Mouse (Mus musculus): Measurements from ENCODE around the gene Foxn2.
A peak's percentile ranks its signal among the peaks of the same experiment; 100 is the strongest.
"Not testable (repeated sequence)": the region's sequence is repeated elsewhere in the genome, so short reads cannot be mapped to it uniquely, and the experiment has no call there.

The Foxn2 gene

DNA sequence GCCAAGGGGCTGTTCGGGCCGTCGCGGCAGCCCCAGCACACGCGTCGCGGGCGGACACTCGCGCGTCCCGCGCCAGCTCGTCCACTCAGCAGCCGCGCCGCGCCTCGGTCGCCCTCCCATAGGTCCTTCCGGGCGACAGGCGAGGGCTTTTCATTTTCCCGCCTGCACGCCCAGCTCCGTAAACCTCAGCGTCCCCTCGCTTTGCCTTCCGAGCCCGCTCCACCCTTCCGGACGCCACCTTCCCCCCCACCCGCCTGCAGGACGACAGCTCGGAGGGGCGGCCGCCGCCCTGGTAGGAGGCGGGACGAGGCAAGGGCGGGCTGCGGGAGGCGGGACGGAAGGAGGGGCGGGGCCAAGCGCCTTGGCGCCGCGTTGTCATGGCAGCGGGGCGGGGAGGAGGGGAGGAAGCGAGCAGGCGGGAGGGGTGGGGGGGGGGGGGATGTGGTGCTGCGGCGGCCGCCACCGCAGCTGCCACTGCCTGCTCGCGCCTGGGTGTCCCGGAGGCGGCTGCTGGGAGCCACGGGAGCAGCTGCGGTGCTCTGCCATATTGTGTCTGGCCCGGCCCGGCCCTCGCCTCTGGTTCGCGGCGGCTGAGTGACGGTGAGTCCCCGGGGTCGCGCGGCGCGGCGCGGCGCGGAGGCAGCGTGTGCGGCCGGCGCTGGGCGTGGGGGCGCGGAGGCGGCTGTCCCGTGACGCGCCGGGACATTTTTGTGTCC lies at the start of gene Foxn2:
TSS of gene Foxn2 (plus strand) at position 427 of the 716 bp plus-strand sequence.
- DNase-seq (ENCODE audit: low spot score in 2 of 2) = peak; percentile 89 to 94

DNA sequence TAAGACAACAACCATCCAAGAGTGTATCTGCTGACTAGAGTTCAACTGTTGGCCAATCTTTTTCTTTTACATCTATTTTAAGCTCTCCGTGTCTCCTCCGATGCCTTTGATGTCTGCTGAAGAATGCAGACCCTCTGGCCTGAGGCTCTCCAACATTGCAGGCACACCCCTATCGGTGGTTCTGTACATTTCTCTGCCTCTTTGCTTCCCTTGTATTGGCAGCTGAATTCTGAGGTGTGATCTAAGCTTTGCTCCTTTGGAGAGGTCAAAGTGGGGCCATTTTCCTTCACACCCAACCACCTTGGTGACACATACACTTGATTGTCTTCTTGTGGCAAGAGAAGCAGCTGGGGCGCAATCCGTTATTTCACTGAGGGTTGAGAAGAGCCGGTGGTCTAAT lies 43.0 kb upstream of the Foxn2 start:
- DNase-seq (ENCODE audit: low spot score in 2 of 2) = no peak

DNA sequence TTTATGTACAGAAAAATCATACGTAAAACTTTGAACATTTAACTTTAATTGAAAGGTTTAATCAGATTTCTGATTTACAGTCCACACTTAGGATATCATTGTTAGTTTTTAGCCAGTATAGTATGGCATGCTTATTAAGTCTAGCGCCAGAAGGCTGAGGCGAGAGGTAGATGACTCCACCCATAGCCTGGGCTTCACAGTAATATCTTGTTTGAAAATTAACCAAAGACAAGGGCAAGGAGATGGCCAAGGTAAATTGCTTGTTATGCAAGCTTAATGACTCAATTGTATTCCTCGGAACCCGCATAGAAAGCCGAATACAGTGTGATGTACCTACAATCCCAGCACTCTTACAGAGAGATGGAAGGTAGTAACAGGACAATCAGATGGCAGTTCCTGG lies 42.4 kb upstream of the Foxn2 start:
- DNase-seq (ENCODE audit: low spot score in 2 of 2) = no peak

DNA sequence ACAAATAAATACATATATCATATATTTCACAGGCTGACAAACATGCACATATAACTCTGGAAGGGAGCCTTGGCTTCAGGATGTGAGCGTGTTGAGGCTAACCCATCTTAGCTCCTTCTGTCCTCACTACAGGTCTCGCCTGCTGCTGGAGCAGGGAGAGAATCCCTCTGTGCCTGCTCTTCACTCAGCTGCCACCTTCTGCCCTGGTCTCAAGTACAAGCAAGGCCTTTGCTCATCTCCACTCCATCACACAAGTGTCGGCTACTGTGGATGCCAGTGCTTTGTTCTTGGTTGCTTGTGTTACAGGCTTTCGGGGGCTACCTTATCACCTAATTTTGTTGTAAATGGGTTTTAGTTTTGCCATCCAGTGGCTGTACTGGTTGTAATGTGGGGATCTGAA lies 41.7 kb upstream of the Foxn2 start:
- no peak for DNase-seq (ENCODE audit: low spot score in 2 of 2)

DNA sequence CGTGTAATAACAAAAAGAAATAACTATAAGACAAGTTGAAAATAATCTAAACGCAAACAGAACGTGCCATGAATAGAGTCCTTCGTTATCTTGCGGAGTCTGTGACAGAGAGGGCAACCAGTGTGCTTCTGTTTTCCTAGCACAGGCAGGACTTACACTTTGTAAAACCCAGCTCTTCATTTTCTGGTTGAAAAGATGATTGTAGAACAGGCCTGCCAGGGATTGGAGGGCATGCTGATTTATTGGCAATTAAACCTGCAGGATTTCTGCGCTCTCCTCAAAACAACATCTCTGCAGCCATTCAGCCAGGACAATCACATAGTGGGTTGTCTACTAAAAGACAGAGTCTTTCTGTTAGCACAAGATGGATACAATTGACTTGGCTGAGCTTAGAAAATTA lies 40.4 kb upstream of the Foxn2 start:
- no peak for DNase-seq (ENCODE audit: low spot score in 2 of 2)

DNA sequence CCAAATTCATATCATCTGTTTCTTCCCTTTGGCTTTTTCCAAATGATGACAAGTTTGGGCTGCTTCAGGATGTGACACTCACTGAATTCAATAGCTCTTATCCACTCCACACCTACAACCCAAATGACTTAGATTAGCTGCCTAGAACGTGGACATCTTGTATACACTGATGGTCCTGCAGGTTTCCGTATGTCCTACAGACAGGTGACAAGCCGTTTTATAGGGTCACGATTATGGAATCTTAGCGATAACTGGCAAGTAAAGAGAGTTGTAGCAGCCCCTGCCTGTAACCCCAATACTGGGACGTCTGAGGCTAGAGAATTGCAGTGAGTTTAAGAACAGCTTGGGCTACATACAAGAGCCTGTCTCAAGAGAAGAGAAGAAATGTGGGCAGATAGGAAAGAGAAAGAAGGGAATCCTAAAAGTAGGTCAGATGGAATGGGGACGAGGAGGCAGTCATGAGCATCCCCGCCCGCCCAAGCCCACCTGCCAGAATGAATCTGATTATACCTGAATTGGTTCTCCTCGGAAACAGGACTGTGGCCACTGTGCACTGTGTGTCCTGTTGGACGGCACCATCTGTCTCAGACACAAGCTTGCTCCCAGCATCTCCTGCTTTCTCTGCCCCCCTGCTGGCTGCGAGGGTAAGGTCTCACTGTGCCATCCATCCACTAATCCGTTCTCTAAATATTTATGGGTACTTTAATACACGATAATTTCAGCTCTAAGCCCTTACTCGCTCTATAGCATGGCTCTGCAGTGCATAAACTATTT lies 39.6 kb upstream of the Foxn2 start:
- no peak for DNase-seq (ENCODE audit: low spot score in 2 of 2)

DNA sequence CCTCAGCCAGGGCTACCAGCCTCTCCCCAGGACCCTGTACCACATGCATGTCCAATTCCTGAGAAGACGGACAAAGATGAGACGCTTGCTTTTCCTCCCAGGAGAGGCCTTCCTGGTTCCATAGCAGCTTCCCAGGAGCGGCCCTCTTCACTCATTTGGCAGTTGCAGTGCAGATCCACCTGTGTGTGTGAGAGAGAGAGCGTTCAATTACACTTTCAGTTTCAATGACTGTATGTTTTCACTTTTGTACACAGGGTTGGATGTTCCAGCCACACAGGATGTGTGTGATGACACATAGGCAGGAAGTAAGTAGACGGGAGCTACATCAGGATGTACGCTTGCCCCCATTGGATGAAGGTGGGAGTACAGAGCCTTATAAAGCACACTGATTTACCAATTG lies 37.2 kb upstream of the Foxn2 start:
- DNase-seq (ENCODE audit: low spot score in 2 of 2) = no peak

DNA sequence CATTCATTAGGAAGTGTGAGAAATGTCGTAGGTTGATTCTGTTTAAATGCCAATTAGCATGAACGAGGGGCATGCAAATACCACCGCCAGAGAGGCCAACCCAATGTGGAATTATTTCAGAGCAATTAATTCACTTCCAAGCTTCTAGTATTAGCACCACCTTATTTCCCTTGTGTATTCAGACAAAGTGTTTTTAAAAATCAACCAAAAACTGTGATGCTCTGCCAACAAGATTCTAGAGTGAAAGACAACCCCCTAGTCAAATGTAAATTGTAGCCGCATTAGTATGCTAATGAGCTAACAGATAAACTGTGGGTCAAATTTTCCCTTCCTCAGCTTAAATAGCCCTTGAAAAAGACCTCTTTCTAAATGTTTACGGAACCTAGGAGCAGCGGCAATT lies 36.0 kb upstream of the Foxn2 start:
- no peak for DNase-seq (ENCODE audit: low spot score in 2 of 2)

DNA sequence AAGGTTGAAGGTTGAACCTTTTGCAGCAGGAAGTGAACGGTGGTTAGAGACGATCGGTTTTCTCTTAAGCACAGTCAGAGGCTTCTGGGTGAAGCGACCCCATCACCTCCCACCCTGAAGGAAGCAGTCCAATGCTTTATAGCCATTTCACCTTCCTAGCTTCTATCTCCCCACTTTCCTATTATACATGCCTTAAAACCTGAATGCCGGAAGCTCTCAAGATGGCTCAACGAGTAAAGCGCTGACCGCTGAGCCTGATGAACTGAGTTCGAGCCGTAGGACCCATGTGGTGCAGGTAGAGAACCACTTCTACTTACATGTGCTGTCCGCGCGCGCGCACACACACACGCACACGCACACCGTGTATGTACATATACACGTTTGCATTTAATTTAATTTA lies 35.4 kb upstream of the Foxn2 start:
- DNase-seq (ENCODE audit: low spot score in 2 of 2) = no peak

DNA sequence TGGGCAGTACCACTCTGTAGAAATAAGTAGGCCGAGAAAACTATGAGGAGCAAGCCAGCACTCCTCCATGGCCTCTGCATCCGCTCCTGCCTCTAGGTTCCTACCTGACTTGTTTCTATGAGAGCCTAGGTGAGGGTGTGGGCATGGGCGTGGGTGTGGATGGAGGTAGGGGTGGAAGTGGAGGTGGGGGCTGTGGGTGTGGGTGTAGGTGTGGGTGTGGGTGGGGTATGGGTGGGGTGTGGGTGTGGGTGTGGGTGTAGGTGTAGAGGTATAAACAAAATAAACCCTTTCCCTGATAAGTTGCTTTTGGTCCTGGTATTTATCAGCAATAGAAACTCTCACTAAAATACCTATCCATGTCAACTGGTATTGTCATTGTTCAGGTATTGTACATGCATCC lies 30.8 kb upstream of the Foxn2 start:
- no peak for DNase-seq (ENCODE audit: low spot score in 2 of 2)

DNA sequence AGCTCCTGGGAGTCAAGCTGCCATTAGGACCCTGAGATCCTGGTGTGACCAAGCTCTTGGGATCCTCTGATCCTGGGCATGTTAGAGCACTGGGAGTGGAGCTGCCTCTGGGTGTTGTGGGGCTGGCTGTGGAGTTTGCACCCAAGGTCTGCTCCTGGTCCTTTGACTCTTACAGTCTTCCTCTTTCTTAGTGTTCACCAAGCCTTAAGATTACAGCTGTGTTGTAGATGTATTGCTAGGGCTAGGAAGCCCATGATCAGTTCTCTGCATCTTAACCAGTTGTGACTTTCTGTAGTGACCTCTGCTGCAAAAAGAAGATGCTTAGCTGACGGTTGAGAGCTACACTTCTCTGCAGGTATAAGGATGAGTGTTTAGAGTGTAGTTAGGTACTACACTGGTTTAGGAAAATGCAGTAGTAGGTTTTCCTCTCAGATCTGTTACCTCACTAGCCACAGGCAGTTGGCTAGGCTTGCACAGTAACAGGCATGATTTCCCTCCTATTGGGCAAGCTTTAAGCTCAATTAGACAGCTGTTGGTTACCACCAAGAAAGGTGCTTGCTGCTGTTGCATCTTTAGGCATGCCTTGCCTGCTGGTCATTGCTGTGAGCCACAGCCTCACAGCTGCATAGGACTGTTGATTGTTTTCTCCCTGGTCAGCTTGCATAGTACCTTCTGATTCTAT lies 27.2 kb upstream of the Foxn2 start:
- DNase-seq (ENCODE audit: low spot score in 2 of 2) = no peak

DNA sequence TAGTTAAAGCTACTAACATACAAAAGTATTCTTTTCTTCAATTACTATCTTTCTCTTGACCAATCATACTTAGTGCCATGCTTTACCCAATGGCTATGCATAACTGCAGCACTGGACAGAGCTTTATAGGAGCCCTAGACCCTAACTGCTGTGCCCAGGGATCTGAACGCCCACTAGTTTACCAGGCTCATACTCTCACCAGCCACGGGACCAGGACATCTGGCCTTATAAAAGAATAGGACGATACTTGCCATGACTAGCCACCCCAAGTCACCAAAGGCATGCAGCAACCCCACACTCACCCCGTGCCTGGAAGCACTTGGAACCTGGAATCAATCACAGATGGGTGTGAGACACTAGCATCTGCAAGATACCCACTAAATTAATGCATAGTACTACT lies 20.1 kb upstream of the Foxn2 start:
- DNase-seq (ENCODE audit: low spot score in 2 of 2) = no peak

DNA sequence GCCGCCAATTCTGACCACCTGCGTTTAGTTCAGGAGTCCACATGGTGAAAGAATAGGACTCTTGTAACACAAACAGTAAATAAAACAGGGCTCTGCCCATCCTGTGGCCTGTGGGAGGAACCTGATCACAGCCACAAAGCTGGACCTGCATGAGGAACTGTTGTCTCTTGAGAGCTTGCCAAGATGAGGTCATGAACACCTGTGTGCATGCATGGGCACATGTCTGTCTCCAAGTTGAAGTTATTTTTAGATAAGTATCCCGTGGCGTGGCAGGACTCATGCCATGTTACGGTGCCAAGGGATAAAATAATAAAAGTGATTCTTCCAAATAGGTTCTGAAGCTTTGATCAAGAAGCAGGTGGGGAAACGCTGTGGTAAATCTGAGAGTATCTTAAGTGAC lies 19.3 kb upstream of the Foxn2 start:
- peak; percentile 22 to 24 for DNase-seq (ENCODE audit: low spot score in 2 of 2)

DNA sequence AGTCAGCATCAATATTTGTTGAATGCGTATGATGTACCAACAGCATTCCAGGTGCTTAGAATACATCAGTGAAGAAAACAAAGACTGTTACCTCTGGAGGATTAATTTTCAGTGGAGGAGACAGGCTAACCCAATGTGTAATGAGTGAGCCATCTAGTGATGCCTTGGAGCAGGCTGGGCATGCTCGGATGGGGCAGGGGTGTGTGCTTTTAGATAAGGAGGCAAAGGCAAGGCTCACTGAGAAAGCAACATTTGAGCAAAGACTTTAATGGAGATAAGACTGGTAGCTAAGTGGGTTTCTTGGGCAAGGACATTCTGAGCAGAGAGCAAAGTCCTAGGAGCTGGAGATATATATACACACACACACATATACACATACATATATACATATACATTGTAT lies 9.8 kb upstream of the Foxn2 start:
- no peak for DNase-seq (ENCODE audit: low spot score in 2 of 2)

DNA sequence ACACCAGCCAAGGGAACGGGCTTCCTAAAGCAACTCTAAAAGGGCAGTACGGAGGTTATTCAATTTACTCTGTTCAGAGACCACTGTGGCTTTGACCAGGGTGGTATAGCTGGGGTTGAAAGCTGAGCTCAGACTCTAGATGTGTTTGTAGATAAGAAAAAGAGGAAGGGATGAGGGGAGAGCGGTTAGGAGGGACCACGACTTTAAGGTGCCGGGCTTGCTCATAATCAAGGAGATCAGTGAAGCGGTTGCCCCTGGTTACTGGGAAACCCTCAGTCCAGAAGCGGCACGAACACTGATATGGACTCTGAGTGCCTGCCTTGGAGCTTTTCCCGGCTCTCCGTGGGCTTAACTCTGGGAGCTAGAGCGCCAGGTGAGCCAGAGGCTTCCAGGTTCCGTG lies 9.0 kb upstream of the Foxn2 start:
- no peak for DNase-seq (ENCODE audit: low spot score in 2 of 2)

DNA sequence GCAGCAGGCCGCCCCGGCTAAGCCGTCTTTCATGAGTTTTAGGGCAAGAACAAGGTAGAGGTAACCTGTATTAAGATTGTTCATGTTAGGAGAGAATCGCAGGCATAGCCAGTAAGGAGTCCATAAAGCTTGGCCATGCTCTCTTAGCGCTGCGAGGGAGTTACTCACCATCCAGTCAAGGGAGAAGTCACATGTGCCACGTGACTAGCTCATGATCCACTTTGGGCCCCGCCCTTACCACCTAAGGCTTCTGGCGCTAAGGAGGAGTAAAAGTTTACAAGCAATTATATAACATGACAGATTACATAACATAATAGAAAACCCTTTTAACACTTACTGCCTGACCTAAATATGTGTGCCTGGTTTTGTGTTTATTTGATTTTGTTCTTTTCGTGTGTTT lies 8.5 kb upstream of the Foxn2 start:
- DNase-seq (ENCODE audit: low spot score in 2 of 2) = no peak

DNA sequence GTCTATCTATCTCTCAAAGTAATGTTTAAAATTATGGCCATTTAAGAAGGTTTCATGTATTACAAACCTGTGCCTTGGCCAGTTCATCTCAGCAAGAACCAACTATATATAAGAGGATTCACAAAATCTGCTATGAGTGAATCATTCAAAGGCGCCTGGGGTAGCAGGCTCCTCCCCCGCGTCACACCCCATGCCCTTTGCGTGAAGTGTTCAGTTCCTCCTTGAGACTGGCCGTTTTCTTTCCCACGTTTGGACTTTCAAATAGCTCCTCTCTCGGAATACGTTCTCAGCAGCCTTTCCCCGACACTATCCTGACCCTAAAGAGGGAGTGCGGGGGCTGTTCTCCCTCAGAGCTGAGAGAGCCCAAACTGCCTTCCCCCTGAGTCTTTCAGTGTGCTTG lies 5.2 kb upstream of the Foxn2 start:
- DNase-seq (ENCODE audit: low spot score in 2 of 2) = no peak

DNA sequence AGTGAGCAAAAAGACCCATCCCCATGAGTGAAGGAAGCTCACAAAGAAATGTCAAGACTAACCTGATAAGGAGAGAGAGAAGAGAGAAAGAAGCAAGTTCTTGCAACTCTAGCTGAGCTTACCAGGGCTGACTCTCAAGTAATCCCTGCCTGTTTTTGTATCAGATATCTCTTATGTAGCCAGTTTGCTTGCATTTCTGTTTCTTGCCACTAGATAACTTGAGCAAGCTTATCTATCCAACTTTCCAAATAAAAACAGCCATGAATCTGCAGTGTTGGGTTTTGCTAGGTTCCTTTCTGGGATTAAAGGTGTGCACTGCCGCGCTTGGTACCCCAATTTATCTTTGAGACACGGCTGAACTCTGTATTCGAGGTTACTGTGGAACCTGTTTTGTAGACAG lies 4.2 kb upstream of the Foxn2 start:
- DNase-seq (ENCODE audit: low spot score in 2 of 2) = no peak

DNA sequence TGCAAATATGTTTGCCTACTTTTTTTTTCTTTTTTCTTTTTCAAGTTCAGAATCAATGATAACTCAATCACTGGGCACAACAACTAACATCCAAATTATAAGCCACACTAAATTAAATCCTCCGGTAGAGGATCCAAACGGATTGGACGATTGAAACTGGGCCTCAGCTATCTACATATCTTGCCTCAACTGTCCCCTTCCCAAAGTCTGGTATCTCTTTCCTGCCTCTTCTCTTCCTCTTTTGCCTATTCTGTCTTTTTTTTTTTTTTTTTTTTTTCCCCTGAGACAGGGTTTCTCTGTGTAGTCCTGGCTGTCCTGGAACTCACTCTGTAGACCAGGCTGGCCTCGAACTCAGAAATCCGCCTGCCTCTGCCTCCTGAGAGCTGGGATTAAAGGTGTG lies 3.8 kb upstream of the Foxn2 start:
- not testable (repeated sequence) for DNase-seq (ENCODE audit: low spot score in 2 of 2)

DNA sequence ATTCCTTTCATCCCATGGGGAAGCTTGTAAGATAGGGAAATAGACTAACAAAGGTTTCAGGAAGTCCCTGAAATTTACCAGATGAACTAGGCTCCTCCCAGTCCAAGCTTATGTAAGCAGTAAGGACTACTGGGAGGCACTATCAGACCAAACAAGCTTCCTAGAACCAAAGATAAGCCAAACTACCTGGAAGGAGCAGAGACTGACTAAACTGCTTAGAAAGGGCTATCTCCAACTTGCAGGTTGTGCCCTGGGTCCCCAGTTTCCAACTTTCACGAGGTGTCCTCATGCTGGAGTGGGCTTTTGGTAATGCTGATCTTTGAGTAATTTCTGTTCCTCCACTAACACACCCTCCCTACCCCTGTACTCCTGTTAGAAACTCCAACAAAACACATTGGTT lies 3.1 kb upstream of the Foxn2 start:
- DNase-seq (ENCODE audit: low spot score in 2 of 2) = no peak

DNA sequence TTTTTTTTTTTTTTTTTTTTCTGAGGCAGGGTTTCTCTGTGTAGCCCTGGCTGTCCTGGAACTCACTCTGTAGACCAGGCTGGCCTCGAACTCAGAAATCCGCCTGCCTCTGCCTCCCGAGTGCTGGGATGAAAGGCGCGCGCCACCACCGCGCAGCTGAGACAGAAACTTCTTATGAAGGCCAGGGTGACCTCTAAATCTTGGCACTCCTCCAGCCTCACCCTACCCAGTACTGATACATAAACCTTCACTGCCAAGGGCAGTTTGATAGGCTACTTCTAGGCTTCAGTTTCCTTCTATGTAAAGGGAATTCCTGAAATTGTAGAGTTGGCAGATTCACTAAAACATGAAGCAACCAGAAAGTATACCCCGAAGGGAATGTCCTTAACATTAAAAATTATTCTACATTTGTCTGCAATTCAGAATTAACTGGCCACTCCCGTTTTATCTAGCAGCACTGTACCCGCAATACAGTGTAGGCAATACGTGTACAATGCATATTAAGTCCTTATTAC lies 918 bp upstream of the Foxn2 start:
- DNase-seq (ENCODE audit: low spot score in 2 of 2) = no peak

DNA sequence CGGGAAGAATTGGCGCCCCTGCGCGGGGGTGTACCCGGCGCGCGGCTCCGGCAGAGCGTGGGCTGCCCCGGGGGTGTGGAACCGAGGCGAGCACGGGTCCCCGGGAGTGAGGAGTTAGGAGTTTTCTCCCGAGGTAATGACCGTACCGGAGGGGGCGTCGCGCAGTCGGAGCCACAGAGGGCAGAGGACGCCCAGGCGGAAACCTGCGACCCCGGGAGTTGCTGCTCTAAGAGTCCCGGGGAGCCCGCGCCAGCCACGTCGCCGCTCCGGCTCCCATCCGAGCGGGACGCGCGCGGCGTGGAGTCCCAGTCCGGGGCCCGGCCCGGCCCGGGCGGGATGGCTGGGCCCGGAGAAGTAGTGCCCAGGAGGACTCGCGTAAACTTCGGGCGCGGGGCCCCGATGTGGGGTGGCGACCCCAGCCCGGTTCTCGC lies 505 bp downstream of the Foxn2 start:
- DNase-seq (ENCODE audit: low spot score in 2 of 2) = peak in 1 of 2 experiments; percentile 48

All from urinary bladder, postnatal 36 days (tissue).